Mouse (Mus musculus): Measurements from ENCODE around the gene Phf21a.
A peak's percentile ranks its signal among the peaks of the same experiment; 100 is the strongest.

Phf21a gene

DNA sequence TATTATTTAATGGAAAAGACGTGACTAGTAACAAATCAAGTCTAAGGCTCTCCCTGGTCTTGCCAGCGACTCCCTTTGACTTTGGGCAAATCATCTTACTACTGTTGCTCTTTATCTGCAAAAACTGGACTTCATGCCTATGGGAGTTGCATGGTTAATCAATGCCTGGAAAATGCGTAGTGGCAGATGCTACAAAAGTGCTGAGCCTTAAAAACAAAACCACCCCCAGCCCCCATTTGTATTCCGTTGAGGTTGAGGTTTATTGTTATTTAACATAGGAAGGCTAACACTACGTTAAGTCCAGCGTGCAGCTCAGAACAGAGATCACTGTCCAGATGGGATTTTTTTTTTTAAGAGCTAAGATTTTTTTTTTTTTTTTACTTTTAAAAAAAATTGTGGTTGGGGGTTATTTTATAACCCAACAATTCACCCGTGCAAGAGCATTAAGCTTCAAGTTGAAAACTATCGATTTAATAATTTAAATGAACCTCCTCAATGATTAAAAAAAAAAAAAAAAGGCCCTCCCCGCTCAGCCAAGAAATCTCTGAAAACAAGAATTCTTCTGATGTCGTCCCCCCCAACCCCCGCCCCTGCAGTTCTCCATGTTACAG lies 89.3 kb downstream of the Phf21a start:
- DNase-seq (ENCODE audit: low spot score in 2 of 2), result no peak

DNA sequence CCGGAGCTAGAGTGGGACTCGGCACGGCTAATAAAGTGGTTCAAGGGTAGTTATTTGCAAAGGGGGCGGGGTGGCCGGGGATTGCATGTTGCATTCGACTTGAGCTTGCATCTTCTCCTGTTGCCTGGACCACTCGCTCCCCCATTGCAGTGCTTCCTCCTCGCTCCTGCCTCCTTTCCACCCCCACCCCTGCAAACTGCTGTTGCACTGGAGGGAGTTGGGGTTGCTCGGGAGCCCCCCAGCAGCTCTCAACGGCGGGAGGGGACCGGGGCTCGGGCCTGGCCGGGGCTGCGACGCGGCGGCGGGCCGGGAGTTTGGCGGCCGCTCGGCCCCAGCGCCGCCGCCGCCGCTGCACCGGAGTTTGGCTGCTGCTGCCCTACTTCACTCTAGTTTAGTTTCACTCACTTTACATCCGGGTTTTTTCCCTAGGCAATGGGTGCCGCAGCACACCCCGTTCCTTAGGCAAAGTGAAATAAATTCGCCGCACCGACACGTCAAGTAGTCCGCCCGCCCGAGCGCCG lies 90.1 kb downstream of the Phf21a start:
- peak; percentile 28 to 69 for DNase-seq (ENCODE audit: low spot score in 2 of 2)

DNA sequence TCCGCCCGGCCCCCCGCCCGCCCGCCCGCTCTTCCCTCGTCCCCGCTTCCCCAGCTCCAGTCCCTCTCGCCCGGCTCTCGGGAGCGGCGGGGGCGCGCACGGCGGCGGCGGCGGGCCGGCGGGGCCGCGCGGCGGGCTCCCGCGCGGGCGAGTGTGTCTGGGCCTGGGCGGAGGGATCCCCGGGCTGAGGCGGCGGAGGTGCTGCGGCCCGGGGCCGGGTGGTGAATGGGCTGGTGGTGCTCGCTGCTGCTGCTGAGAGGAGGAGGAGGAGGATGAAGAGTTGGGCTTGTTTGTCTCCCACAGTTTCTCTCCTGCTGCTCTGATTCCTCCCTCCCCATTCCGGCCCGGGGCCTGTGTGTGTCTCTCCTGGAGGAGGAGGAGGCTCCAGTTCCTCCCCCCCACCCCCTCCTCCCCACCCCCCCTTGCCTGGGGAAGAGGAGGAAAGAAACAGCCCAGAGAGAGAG lies 90.7 kb downstream of the Phf21a start:
- DNase-seq (ENCODE audit: low spot score in 2 of 2), result peak; percentile 88 to 94

DNA sequence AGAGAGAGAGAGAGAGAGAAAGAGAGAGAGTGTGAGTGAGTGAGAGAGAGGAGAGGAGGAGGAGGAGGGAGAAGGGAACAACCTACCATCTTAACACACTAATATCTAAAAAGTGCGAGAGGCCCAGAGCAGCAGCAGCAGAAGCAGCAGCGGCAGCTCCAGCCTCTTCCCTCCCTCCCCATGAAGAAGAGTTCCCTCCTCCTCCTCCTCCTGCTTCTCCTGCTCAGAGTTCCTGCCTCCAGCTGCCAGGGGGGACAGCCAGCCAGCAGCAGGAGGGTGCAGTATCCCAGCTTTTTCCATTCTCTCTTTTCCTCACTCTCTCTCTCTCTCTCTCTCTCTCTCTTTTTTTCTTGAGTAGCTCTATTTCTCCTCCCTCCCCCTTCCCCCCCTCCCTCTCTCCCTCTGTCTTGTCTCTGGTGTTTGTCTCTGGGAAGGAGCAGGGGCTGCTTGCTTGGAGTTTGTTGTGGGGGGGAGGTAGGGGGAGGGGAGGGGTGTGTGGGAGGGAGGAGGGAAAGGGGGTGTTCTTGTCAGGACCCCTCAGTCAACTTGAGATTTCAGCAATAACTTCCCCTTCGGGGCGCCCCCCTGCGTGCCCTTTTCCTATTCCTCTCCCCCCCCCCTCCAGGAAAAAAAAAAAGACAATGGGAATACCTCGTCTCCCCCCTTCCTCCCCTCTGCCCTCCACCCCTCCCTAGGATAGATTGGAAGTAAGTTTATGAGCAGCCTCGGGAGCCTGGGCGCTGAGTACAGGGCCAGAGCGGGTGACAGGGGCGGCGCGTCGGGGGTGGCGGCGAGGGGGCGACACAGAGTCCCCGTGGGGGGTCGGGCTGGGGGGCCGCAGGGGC lies 91.4 kb downstream of the Phf21a start:
- DNase-seq (ENCODE audit: low spot score in 2 of 2), result peak in 1 of 2 experiments; percentile 49

DNA sequence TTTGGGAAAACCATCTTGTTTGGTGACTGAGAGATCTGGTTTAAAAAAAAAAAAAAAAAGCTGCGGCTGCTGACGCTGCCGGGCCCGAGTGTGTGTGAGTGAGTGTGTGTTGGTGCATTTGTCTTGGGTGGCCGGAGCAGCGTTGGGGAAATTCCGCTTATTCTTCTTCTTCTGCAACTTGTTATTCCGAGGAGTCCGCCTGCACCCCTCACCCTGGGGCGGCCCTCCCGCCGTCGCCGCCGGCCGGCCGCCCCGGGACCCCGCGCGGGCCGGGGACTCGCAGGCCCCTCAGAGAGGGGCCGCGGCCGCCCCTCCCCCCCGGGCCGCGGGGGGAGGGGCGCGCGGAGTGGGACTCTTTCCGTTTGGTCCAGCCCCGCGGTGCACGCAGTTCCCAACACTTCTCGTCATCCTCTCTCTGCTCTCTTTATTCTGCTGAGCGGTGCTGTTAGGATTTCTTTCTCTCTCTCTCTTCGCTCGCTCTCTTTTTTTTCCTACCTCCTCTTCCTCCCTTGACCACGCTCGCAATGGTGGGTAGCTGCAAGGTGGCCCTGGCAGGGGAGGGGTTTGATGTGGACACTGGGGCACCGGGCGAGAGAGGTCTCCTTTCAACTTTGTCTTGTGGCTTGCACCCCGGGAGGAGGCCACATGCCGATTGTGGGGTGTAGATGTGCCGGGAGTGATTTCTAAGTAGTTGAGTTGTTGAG lies 92.3 kb downstream of the Phf21a start:
- peak in 1 of 2 experiments; percentile 34 for DNase-seq (ENCODE audit: low spot score in 2 of 2)

DNA sequence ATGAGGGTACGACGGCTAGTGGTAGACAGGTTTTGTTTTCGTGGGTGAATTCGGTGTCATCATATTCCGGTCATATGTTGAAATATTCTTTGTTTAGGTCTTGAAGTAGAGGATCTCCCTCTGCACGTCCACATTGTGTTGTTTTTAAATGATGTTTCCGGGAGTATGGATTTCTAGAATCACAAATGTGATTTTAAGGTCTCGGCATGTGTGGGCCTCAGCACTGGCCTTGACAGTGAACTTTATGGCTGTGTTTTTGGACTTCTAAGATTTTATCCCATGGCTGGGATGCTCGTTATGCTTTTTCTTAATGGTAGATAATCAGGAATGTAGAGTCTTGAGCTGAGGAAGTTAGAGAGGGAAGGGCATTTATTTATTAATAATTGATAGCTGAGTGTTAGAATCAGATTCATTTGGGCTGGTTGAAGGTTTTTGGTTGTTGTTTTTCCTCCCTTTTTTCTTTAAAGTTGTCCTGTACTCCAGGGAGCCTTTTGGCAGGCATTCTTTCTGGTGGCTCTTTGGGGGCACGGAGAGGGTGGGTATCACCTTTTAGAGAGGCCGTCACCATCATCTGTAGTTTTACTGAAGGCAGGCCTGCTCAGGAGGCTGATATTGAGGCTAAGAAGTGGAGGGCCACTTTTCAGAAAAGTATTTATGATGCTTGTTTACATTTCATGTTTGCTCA lies 93.0 kb downstream of the Phf21a start:
- no peak for DNase-seq (ENCODE audit: low spot score in 2 of 2)

DNA sequence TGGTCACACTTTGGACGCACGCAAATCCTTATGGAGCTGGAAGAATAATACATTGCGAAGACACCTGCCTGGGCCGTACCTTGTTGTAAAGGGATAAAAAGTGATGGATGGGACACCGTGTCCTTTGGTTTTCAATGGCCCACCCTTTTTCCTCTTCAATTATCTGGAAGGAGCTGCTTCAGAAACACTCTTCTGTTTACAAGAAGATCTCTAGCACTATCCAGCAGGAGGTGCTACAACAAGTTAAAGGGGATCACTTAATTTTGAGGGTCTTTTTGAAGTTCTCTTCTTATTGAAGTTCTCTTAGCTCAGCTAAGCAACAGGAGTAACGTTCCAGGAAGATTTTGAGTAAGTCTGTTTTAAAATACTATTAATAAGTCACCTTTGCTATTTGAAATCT lies 94.1 kb downstream of the Phf21a start:
- DNase-seq (ENCODE audit: low spot score in 2 of 2), result no peak

DNA sequence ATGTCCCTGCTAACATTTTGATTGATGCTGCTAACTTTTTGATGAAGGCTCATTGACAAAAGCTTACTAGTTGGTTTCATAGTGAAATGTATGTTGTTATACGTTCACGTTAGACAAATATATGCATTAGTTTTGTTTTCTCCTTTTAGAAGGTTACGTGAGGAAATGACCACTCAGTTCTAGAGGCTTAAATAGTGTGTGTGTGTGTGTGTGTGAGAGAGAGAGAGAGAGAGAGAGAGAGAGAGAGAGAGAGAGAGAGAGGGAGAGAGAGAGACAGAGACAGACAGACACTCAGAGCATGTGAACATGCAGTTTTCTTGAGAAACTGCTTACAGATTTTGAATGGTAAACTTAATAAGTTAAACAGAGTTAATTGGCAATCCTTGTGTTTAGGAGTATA lies 95.8 kb downstream of the Phf21a start:
- DNase-seq (ENCODE audit: low spot score in 2 of 2), result no peak

DNA sequence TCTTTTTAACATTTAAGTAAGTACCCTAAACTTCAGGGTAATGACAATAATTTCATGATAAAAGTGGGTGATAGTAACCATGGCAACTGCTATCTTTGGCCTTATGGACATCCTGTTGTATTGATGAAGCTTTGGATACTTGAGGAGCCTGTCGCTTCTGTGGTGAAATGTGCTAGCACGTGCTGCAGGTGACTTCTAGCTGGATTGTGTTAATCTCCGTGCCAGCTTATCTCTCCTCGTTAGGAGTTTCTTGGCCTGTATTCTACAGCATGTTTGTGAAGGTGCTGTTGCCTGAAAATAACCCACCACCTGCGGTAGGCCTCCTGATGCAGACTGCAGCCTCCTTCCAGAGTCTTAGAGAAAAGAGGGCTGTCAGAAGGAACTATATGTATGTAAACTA lies 98.0 kb downstream of the Phf21a start:
- DNase-seq (ENCODE audit: low spot score in 2 of 2), result no peak

DNA sequence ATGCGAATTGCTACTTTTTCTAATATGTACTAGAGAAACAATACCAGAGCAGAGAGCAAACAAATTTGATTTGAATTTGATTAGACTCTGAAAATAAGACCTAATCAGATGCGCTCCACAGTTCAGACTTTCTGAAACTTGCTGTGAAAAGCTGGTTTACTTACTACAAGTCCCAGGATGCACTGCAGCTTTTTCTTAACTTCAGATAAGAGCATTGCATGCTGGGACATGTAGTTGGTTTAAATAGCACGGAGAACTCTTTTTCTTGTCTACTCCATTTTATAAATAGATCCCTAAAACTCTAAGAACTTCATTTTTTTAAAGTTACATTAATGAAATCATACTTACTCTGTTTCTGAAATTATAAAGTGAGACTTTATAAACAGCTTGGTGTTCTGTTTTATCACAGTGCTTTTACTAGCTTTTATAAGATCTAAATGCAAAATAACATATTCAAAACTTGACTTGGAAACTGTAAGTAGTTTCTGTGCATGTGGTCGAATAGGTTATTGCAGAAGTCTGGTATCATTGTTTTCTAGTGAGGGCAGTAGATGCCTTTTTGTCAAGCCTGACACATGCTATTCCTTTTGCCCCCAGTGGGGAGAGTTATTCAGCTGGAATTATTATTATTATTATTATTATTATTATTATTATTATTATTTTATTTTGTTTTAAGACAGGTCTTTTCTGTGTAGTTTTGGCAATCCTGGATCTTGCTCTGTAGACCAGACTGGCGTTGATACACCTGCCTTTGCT lies 99.1 kb downstream of the Phf21a start:
- no peak for DNase-seq (ENCODE audit: low spot score in 2 of 2)

DNA sequence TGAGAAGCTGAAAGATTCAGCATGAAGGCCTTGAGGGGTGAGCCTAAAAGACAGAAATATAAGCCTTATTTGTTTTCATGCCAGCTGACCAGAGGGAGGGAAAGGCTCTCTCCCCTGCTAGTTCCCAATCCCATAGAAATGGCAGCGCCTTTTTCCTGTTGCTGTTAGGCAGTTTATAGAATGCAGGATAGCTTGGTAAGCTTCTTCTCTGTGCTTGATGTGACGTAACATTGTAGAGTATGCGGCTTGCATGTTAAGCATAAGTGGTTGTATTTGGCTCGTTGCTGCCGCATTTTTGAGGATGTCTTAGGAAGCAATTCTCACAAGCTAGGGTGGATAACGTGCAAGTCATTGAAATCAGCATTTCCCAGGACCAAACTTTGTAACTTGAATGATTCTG lies 105.2 kb downstream of the Phf21a start:
- DNase-seq (ENCODE audit: low spot score in 2 of 2), result no peak

DNA sequence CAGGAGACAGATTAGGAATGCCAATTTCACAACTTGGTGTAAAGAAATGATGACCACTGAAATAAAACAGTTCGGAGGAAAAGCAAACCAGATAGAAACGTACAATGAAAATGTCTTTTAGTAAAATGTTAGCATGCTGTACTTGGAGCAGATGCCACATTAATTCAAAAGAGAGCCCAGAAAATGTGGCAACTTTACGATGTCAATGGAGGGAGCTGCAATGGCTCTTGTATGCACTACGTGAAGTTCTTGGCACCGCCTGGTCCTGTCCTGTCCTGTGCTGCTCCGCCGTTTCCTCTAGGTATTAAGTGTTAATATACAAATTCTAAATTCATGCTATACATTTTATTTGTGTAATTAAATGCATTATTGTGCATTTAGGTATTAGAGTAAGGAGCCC lies 105.8 kb downstream of the Phf21a start:
- DNase-seq (ENCODE audit: low spot score in 2 of 2), result no peak

DNA sequence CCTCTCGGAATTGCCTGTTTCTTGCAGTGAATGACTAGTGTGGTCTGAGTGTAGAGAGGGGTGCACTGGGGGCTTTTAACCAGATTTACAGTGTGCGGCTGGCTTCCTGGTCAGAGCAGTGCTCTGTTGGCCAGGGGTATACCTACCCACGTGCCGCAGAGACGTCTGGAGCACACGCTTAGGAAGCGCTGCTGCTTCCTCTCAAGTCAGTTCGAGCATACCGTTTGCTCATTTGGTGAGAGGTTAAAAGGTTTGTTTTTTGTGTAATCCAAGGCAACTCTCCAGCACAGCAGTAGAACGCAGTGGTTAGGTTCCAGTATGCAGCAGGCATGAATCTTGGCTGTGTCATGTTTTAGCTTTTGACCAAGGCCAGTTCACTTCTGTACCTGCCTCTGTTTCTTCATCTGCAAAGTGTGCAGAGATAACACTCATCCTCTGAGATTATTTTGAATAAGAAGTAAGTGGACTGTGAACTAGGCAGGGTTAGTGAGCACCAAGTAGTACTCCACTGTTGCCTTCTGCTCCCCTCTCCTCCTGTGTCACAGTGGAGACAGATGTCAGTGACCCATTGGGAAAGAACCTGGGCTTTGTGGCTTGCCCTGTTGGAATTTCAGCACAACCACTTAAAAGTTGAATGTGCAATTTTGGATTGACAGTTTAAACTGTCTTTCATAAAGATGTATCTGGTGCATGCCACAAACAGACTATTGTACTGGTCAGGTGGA lies 106.8 kb downstream of the Phf21a start:
- DNase-seq (ENCODE audit: low spot score in 2 of 2), result no peak

DNA sequence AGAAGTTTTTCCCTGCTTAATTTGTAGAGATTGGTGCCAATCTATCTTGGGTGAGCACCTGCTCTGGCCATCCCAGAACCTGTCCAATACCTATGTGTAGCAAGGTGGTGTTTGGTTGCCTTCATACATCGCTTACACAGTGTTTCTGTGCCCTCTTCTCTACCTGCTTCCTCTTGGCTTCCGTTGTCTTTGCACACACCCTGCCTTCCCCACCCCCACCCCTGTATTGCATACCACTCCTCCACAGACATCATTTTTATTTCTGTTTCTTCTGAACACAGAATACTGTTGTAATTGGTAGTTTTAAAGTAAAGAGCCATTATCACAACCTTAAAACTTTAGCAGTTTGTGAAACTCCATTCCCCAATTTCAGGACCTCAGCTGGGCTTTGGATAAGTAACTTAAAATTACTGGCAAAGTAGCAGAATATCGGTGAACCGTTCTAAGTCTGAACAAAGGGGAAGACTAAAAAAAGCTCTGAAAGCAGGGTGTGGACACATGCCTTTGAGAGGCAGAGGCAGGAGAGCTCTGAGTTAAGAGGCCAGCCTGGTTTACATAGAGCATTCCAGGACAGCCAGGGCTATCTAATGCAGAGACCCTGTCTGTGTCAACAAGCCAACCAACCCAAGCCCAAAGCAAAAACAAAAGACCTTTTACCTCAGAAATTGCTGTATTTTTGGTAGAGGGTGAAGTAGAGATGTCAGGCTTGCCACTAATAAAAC lies 109.6 kb downstream of the Phf21a start:
- DNase-seq (ENCODE audit: low spot score in 2 of 2), result no peak

DNA sequence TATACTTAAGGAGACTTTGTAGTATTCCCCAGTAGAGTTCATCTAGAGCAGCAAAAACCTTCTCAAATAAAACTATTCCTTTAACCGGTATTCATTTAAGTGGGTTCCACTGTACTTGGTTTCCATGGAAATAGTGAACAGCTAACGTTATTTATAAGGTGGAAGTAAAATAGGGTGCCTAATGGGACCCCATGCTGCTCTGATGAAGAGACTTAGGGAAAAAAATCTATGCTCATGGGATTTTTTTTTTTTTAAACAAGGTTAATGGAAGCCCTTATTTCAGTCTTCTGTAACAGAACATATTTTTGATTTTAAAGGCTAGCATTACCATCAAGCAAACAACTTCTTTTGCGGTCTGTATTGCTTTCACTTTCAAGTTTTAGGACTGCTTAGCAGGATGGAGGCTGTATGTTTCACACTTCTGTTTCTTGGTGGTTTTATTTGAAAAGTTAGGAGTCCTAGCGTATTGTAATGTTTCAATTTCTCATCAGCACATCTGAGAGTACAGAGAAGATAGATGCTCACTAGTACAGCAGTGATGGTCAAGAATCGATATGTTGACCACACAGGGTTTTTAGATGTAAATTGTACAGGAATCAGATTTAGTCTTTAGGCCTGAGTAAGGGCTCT lies 112.2 kb downstream of the Phf21a start:
- DNase-seq (ENCODE audit: low spot score in 2 of 2), result no peak

DNA sequence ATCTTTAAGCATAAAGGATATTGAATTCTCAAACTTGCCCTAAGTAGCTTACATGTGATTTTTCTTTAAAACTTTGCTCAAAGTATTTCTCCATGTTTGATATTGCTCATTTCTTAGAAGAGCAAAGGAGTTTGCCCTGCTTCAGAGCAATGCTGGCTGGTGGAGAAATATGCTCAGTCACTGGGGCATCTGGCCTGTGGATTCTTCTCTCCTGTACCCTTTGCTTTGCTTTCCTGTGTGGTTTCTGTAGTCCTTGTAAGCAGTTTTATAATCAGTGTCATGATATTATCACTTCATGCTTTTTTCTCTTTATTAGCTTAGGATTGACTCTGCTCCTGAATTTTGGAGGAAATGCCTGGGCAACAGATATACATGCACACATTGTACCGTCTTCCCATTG lies 117.5 kb downstream of the Phf21a start:
- DNase-seq (ENCODE audit: low spot score in 2 of 2), result no peak

DNA sequence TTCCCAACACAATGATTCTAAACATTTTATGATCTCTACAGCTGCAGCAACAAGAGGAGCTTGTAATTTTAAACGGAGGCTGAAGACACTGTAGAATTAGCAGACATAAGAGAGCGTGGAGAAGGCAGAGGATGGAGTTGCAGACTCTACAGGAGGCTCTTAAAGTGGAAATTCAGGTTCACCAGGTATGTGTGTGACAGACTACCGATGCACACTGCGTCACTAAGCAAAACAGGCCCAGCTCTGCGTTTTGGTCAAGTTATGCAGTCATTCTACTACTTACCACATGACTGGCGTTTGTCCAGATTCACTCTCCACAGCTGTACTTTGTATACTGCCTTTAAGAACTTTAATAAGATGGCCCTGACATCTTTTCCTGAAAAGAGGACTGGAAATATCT lies 128.5 kb downstream of the Phf21a start:
- no peak for DNase-seq (ENCODE audit: low spot score in 2 of 2)

DNA sequence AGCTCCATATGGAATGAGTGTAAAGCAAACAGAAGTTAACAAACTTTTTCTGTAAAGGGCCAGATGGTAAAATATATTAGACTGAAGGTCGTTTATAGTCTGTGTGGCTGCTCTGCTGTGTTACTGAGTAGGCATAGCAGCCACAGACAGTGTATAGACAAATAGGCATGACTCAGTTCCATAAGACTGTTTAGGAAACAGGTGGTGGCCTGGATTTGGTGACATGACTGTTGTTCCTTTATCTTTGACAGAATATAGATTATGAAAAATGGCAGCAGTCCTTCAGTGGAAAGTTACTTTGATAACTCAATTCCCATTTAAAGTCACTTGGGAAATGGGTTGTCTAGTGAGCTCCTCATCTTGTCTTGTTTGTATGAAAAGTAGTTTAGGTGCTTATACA lies 132.7 kb downstream of the Phf21a start:
- no peak for DNase-seq (ENCODE audit: low spot score in 2 of 2)

DNA sequence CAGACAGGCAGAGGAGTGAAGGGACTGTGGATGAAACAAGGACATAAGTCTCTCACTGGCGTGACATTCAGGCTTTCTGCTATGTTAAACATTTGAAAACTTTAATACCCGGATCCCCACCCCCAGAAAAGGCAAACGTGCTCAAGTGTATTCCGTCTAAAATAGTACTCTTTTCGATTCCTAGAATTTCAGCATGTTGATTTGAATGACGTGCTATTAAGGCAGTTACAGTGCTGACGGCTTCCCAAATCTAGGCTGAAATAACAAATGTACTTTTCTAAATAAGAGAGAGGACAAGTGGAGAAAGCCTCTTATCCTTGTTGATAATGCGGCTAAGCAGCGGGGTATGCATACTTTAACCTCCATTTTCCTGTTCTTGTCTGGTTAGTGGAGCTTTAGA lies 137.1 kb downstream of the Phf21a start:
- DNase-seq (ENCODE audit: low spot score in 2 of 2), result no peak
